Mouse (Mus musculus): ENCODE results near the gene Abca14.

- TF ChIP-seq CTCF (IDR thresholded peaks at IDR 0.05; ENCODE audit: extremely low read depth, insufficient read length, insufficient replicate concordance, low read depth, low read length) = no peak
- TF ChIP-seq POLR2A (IDR thresholded peaks at IDR 0.05; ENCODE audit: low read depth, low read length) = no peak
Measured at GRCm38 (mm10) chr7:120192207-120192606, 11.6 kb upstream of the Abca14 start.
